Mouse (Mus musculus): Measurements from ENCODE around the gene Dab2ip. TPM values are rescaled to one million over a fixed set of nuclear protein-coding genes. Genes with fewer than 3 reads are reported as not detected.

Gene Dab2ip
- polyA plus RNA-seq, 1 experiment from 2014 or later, result 27.0 TPM

- Histone ChIP-seq H3K9me3 (ENCODE audit: control insufficient read depth, low read length) (no peaks in the 10 kb centered on the region), H3K4me1 (ENCODE audit: control insufficient read depth, insufficient read depth, low read length) (peaks cover 73% of the 10 kb centered on the region), H3K4me3 (ENCODE audit: low read length) (no peak overlapping the region), H3K9ac (ENCODE audit: low read depth, low read length) (no peak overlapping the region), H3K27ac (ENCODE audit: low read length) (0 out of 2 replicates have a peak overlapping the region, but pooled peaks have one; percentile 2), H3K4me2 (ENCODE audit: low read depth, low read length) (no peak overlapping the region), H3K27me3 (replicated peaks; ENCODE audit: control insufficient read depth, insufficient read depth, low read length) (no peaks in the 10 kb centered on the region), H3K36me3 (ENCODE audit: control insufficient read depth, insufficient read depth, low read length) (no peaks in the 10 kb centered on the region)
- WGBS, result 20% methylated on average over 3 of the region's 3 CpGs
- no peak for ATAC-seq
These were observed 125.9 kb downstream of the Dab2ip start for GRCm38 (mm10) chr2:35684005-35684404.

GRCm38 (mm10) chr2:35684735-35685312, 126.8 kb downstream of the Dab2ip start:
- no peak overlapping the region for H3K27ac ChIP-seq (ENCODE audit: low read length)
- H3K4me2 ChIP-seq (ENCODE audit: low read depth, low read length), result no peak overlapping the region
- H3K4me1 ChIP-seq (ENCODE audit: control insufficient read depth, insufficient read depth, low read length), result peaks cover 73% of the 10 kb centered on the region
- H3K4me3 ChIP-seq (ENCODE audit: low read length), result no peak overlapping the region
- 59% methylated on average over 9 of the region's 9 CpGs for WGBS
- no peaks in the 10 kb centered on the region for H3K9me3 ChIP-seq (ENCODE audit: control insufficient read depth, low read length)
- H3K36me3 ChIP-seq (ENCODE audit: control insufficient read depth, insufficient read depth, low read length), result no peaks in the 10 kb centered on the region
- no peak overlapping the region for H3K9ac ChIP-seq (ENCODE audit: low read depth, low read length)
- no peaks in the 10 kb centered on the region for H3K27me3 ChIP-seq (replicated peaks; ENCODE audit: control insufficient read depth, insufficient read depth, low read length)
- no peak for ATAC-seq

- H3K9me3 ChIP-seq (ENCODE audit: control insufficient read depth, low read length), result no peaks in the 10 kb centered on the region
- 74% methylated on average over 7 of the region's 7 CpGs for WGBS
- no peak for ATAC-seq
- H3K27me3 ChIP-seq (replicated peaks; ENCODE audit: control insufficient read depth, insufficient read depth, low read length), result no peaks in the 10 kb centered on the region
- no peak overlapping the region for H3K27ac ChIP-seq (ENCODE audit: low read length)
- H3K4me3 ChIP-seq (ENCODE audit: low read length), result no peak overlapping the region
- H3K36me3 ChIP-seq (ENCODE audit: control insufficient read depth, insufficient read depth, low read length), result no peaks in the 10 kb centered on the region
- H3K4me2 ChIP-seq (ENCODE audit: low read depth, low read length), result no peak overlapping the region
- H3K4me1 ChIP-seq (ENCODE audit: control insufficient read depth, insufficient read depth, low read length), result peaks cover 73% of the 10 kb centered on the region
- H3K9ac ChIP-seq (ENCODE audit: low read depth, low read length), result no peak overlapping the region
These were observed 128.0 kb downstream of the Dab2ip start for GRCm38 (mm10) chr2:35686104-35686503.

GRCm38 (mm10) chr2:35687557-35688070, 129.5 kb downstream of the Dab2ip start:
- Histone ChIP-seq H3K4me1 (ENCODE audit: control insufficient read depth, insufficient read depth, low read length) (peaks cover 74% of the 10 kb centered on the region), H3K9ac (ENCODE audit: low read depth, low read length) (no peak overlapping the region; the same call in 1 of the 2 replicates), H3K27ac (ENCODE audit: low read length) (peak overlapping the region; percentile 40), H3K36me3 (ENCODE audit: control insufficient read depth, insufficient read depth, low read length) (no peaks in the 10 kb centered on the region), H3K27me3 (replicated peaks; ENCODE audit: control insufficient read depth, insufficient read depth, low read length) (no peaks in the 10 kb centered on the region), H3K9me3 (ENCODE audit: control insufficient read depth, low read length) (no peaks in the 10 kb centered on the region), H3K4me3 (ENCODE audit: low read length) (no peak overlapping the region), H3K4me2 (ENCODE audit: low read depth, low read length) (no peak overlapping the region)
- ATAC-seq, result no peak
- WGBS, result 69% methylated on average over 5 of the region's 5 CpGs

- H3K4me1 ChIP-seq (ENCODE audit: control insufficient read depth, insufficient read depth, low read length), result peaks cover 79% of the 10 kb centered on the region
- peak overlapping the region; percentile 40 for H3K27ac ChIP-seq (ENCODE audit: low read length)
- no peaks in the 10 kb centered on the region for H3K36me3 ChIP-seq (ENCODE audit: control insufficient read depth, insufficient read depth, low read length)
- H3K4me3 ChIP-seq (ENCODE audit: low read length), result no peak overlapping the region
- H3K4me2 ChIP-seq (ENCODE audit: low read depth, low read length), result no peak overlapping the region
- 50% methylated on average over 4 of the region's 4 CpGs for WGBS
- no peaks in the 10 kb centered on the region for H3K27me3 ChIP-seq (replicated peaks; ENCODE audit: control insufficient read depth, insufficient read depth, low read length)
- no peaks in the 10 kb centered on the region for H3K9me3 ChIP-seq (ENCODE audit: control insufficient read depth, low read length)
- ATAC-seq, result no peak
- no peak overlapping the region; the same call in 1 of the 2 replicates for H3K9ac ChIP-seq (ENCODE audit: low read depth, low read length)
These were observed 130.1 kb downstream of the Dab2ip start for GRCm38 (mm10) chr2:35688121-35688520.

GRCm38 (mm10) chr2:35688581-35688980, 130.5 kb downstream of the Dab2ip start:
- WGBS, result 70% methylated on average over 5 of the region's 5 CpGs
- ATAC-seq, result no peak
- H3K4me3 ChIP-seq (ENCODE audit: low read length), result no peak overlapping the region
- H3K9ac ChIP-seq (ENCODE audit: low read depth, low read length), result no peak overlapping the region
- H3K27ac ChIP-seq (ENCODE audit: low read length), result peak overlapping the region; percentile 87; the same call in 1 of the 2 replicates
- peaks cover 79% of the 10 kb centered on the region for H3K4me1 ChIP-seq (ENCODE audit: control insufficient read depth, insufficient read depth, low read length)
- no peak overlapping the region for H3K4me2 ChIP-seq (ENCODE audit: low read depth, low read length)
- no peaks in the 10 kb centered on the region for H3K27me3 ChIP-seq (replicated peaks; ENCODE audit: control insufficient read depth, insufficient read depth, low read length)
- H3K36me3 ChIP-seq (ENCODE audit: control insufficient read depth, insufficient read depth, low read length), result no peaks in the 10 kb centered on the region
- H3K9me3 ChIP-seq (ENCODE audit: control insufficient read depth, low read length), result no peaks in the 10 kb centered on the region

GRCm38 (mm10) chr2:35689881-35690280, 131.8 kb downstream of the Dab2ip start:
- Histone ChIP-seq H3K36me3 (ENCODE audit: control insufficient read depth, insufficient read depth, low read length) (no peaks in the 10 kb centered on the region), H3K9ac (ENCODE audit: low read depth, low read length) (peak overlapping the region; percentile 47; the same call in 1 of the 2 replicates), H3K27ac (ENCODE audit: low read length) (peak overlapping the region; percentile 87), H3K4me3 (ENCODE audit: low read length) (no peak overlapping the region), H3K27me3 (replicated peaks; ENCODE audit: control insufficient read depth, insufficient read depth, low read length) (no peaks in the 10 kb centered on the region), H3K4me2 (ENCODE audit: low read depth, low read length) (no peak overlapping the region), H3K9me3 (ENCODE audit: control insufficient read depth, low read length) (no peaks in the 10 kb centered on the region), H3K4me1 (ENCODE audit: control insufficient read depth, insufficient read depth, low read length) (peaks cover 82% of the 10 kb centered on the region)
- no peak for ATAC-seq
- WGBS, result 52% methylated on average over 2 of the region's 2 CpGs

GRCm38 (mm10) chr2:35691257-35692049, 133.4 kb downstream of the Dab2ip start:
- Histone ChIP-seq H3K4me3 (ENCODE audit: low read length) (peak overlapping the region; percentile 42), H3K27ac (ENCODE audit: low read length) (peak overlapping the region; percentile 87)

GRCm38 (mm10) chr2:35692272-35692900, 134.3 kb downstream of the Dab2ip start:
- H3K9me3 ChIP-seq (ENCODE audit: control insufficient read depth, low read length), result no peaks in the 10 kb centered on the region
- WGBS, result 65% methylated on average over 11 of the region's 11 CpGs
- peaks cover 97% of the 10 kb centered on the region for H3K4me1 ChIP-seq (ENCODE audit: control insufficient read depth, insufficient read depth, low read length)
- ATAC-seq, result peak; percentile 27
- H3K9ac ChIP-seq (ENCODE audit: low read depth, low read length), result peak overlapping the region; percentile 58
- H3K36me3 ChIP-seq (ENCODE audit: control insufficient read depth, insufficient read depth, low read length), result no peaks in the 10 kb centered on the region
- peak overlapping the region; percentile 42 for H3K4me3 ChIP-seq (ENCODE audit: low read length)
- H3K27ac ChIP-seq (ENCODE audit: low read length), result peak overlapping the region; percentile 87
- H3K4me2 ChIP-seq (ENCODE audit: low read depth, low read length), result peak overlapping the region; percentile 56
- no peaks in the 10 kb centered on the region for H3K27me3 ChIP-seq (replicated peaks; ENCODE audit: control insufficient read depth, insufficient read depth, low read length)

More at GRCm38 (mm10) chr2:35691257-35692049, 133.4 kb downstream of the Dab2ip start:
- peak; percentile 84 for ATAC-seq
- H3K9ac ChIP-seq (ENCODE audit: low read depth, low read length), result peak overlapping the region; percentile 58
- H3K27me3 ChIP-seq (replicated peaks; ENCODE audit: control insufficient read depth, insufficient read depth, low read length), result no peaks in the 10 kb centered on the region
- peaks cover 95% of the 10 kb centered on the region for H3K4me1 ChIP-seq (ENCODE audit: control insufficient read depth, insufficient read depth, low read length)
- peak overlapping the region; percentile 56 for H3K4me2 ChIP-seq (ENCODE audit: low read depth, low read length)
- WGBS, result 9% methylated on average over 7 of the region's 7 CpGs
- H3K36me3 ChIP-seq (ENCODE audit: control insufficient read depth, insufficient read depth, low read length), result no peaks in the 10 kb centered on the region
- no peaks in the 10 kb centered on the region for H3K9me3 ChIP-seq (ENCODE audit: control insufficient read depth, low read length)
